Mouse (Mus musculus) c-Kit-positive CD71-negative TER-119-negative erythroid progenitor cells, embryonic 14.5 days (primary cell): ENCODE measurements around the gene D930020B18Rik.

ENCODE experiments used
- DNase-seq: peaks from one replicate; pipeline ENCODE4 v3.0.0-alpha.2; 2013; ENCODE audit warnings: low read depth

Gene D930020B18Rik

DNA sequence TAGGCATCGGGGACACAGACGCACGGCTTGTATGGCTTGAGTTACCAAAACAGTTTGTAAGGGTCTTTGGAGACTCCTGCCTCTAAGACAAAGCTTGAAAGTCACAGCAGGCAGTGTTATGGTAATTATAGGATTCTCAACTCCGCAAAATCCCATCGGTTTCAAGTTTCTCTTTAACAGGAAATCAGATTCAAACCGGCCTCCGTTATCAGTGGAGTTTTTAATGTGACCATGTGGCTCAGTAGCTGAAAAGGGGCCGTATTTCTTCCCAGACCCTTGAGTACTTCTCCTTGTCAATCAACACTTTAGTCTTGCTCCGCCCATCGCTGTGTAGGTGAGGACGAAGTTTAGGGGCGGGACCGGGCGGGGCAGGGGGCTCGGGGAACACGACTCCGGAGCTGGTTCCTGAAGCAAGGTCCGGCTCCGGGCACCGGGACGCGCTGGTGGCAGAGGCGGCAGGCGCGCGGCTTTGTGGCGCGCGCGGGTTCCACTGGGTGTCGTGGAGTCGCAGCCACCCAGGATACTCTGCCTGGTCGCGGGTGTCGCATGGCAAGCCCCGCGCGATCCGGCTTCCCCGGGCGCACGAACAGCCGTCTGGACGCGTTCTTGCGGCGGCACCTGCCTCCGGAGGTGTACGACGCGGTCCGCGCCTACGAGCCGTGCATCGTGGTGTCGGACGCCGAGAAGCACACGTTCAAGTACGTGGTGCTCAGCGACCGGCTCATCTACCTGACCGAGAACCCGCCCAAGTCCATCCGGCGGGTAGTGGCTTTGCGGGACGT is at the start of gene D930020B18Rik:
Gene D930020B18Rik, plus strand, starts transcription at position 317 of the 782 bp plus-strand sequence.
- peak; percentile 49 for DNase-seq

DNA sequence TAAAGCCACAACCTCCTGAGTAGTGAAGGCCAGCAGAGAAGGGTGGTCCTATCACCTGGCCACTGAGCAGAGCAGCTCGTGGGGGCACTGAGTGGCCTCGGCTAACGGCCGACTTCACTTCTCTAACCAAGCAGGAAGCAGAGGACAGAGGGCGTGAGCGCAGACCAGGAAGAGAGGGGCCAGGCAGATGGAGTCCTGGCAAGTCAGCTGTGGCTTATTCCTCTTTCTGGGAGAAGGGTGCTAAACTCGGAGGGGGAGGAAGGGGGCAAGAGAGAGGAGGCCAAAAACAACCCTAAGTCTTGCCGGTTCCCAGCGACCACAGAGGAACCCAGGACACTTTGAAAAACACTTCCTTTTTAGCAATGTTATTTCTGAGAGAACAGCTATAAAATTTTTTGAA is 44.8 kb upstream of the D930020B18Rik start:
- DNase-seq = no peak

GRCm38 (mm10) chr10:121601272-121601671 is 40.1 kb upstream of the D930020B18Rik start:
- no peak for DNase-seq

DNA sequence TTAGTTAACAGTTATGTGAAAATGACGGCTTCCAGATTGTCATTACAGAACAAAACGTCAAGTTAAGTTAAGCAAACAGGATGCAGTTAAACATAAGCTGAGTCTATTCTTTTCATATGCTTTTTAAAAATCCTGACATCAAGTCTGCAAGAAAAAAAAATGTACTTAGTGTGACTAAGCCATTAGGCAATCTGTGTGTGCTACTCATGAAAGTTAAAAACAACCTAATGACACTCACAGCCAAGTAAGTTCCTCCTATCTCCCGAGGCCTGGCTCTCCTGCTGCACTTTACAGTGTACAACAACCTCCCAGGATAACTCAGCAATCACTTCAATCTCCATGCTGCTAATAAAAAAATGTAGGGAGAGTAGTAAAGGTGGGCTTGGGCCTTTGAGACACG is 37.8 kb upstream of the D930020B18Rik start:
- no peak for DNase-seq

DNA sequence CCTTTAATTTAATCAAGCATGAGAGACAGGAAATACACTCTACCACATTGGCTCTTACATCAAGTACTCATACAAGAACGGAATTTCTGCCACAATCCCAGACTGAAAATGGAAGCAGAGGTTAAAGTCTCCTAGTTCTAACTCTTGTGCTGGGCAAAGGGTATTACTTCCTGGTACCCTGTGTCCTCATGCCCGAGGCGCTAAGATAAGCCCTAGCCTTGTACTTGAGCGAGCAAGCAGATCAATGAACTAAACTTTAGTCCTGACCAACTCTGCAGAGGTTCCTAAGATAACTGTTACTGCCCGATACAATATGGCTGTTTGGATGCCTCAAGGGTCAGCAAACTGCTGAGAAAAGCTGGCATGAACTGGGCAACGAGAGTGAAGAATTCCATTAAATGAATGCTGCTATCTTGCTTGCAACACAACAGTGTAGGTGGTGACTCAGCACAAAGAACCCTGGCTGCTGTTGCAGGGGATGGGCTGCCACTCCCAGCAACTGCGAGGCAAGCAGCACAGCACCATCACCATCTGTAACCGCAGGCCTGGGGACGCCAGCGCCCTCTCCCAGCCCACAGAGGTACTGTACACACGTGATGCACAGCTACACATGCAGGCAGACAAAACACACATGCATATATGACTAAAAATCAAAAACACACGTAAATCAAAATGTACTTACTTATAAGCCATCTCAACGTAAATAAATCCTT is 36.6 kb upstream of the D930020B18Rik start:
- no peak for DNase-seq

DNA sequence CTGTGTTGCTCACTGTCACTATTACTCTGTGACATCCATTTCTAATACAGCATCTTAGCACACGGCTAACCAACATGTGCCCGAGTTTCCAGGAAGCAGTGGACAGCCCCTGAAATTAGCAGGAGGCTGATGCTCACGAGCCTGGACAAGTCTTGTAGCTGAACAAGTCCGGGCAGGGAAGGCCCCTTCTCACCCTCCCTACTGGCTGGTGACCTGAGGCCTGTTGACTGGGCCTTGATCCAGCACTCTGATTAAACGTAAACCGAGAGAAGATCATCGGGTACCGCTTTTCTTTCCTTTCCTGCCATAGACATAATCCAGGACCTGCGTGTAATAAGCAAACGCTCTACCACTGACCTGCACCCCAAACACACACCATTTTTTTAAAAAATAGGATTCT is 33.2 kb upstream of the D930020B18Rik start:
- no peak for DNase-seq

DNA sequence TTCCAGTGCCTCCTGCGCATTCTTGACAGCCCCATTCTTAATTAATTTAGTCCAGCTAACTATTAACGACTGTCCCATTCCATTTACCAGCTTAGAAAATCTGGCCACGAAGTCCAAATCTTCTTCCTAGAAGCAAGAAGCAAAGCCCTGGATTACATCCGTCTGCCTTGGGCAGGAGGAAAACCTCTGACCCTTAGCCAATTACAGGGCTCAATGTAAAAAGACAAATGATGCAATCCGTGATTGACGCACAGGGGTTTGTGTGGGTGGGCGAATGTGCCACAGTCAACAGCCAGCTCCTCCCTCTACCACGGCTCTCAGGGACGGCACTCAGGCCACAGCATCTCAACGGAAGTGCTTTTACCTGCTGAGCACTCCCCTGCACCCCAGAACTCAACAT is 29.8 kb upstream of the D930020B18Rik start:
- DNase-seq = no peak

GRCm38 (mm10) chr10:121612448-121612847 is 28.9 kb upstream of the D930020B18Rik start:
- no peak for DNase-seq

DNA sequence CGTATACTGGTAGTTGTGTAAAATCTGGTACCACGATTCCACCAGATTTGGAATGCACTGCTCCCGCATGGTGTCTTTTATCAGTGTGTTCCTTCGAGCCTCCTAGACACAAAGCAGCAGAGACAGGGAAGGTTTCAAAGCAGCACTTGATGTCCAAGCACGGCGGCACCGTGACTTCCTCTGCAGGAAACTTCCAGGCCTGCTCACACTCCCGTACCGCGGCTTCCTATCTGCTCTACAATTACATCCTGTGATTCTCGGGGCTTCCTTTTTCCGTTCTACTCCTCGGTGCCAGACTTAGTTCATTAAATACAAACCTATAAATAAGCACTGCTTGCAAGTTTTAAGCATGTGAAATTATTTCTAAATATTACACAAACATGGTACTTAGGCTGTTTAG is 27.8 kb upstream of the D930020B18Rik start:
- DNase-seq = no peak

DNA sequence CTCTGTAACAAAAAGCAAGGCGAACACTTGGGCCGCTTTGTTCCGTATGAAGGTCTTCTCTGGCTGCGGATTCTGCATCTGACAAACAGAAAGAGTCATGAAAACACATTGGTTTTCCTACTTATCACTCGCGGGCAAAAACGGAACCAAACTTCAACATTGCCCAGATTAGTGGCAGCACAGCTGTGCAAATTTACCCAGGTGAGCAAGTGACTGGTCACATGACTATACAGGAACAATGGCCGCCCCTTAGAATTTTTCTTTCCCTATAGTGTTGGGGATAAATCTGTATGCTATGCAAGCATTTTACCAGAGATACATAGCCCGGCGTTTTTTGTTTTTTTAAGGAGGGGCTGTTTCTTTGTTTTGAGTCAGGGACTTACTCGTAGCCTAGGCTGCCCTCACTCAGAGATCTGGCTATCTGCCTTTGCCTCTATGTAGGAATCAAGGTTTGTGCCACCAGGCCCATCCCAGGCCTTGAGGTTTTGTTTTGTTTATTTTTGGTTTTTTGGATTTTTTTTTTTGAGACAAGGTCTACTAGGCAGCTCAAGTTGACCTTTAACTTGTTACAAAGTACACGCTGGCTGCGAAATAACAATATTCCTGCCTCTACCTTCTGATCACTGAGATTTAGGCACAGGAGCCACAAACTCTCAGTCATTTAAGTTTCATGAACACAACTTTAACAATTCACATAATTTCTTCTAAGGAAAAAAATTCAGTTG is 26.1 kb upstream of the D930020B18Rik start:
- DNase-seq = no peak

DNA sequence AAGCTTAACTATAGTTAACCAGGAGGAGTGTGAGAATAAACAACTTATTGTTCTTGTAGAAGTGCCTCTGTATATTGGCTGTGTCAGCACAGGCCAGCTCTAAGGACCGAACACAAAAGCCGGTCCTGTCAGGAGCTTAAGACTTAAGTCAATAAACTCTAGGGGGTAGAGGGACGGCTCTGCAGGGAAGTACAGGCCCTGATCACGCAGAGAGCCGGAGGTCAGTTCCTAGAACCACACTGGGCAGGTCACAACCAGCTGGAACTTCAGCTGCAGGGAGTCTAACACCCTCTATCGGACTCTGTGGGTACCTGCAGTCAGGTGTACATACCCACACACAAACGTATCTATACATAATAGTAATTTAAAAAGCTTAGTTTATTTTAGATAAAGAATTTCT is 25.5 kb upstream of the D930020B18Rik start:
- no peak for DNase-seq

GRCm38 (mm10) chr10:121622431-121622830 is 19.0 kb upstream of the D930020B18Rik start:
- no peak for DNase-seq

DNA sequence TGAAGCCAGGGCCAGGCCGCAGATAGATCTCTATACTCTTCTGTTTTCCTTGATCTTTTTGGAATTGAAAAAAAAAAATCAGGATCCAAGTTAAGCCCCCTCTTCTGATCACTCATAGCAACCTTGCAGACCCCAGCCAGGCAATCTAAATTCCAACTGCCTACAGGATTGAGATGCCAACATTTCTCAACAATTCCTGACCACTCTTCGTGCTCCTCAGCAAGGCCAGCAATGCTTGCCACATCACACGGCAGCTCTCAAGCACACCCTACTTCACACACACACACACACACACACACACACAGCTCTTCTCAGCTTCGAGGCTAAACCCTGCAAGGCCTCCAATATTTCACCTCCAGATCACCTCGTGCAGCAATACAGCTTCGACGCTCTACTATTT is 17.7 kb upstream of the D930020B18Rik start:
- DNase-seq = no peak

DNA sequence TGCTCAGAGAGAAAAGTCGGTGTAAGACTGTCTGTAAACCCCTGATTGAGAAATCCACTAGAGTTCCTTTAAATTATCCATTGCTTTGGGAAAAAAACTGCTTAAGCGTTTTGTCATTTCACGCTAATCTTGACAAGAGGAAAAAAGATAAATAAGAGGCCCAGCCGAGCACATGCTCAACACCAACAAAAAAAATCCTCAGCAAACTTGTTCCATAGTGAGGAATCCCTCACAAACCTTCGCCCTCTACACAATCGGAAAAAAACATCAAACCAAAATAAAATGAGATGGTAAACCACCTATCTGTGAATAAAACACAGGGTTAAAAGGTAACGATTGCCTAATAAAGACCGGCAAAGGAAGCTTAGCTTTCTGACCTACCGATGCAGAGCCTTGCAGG is 16.4 kb upstream of the D930020B18Rik start:
- no peak for DNase-seq

DNA sequence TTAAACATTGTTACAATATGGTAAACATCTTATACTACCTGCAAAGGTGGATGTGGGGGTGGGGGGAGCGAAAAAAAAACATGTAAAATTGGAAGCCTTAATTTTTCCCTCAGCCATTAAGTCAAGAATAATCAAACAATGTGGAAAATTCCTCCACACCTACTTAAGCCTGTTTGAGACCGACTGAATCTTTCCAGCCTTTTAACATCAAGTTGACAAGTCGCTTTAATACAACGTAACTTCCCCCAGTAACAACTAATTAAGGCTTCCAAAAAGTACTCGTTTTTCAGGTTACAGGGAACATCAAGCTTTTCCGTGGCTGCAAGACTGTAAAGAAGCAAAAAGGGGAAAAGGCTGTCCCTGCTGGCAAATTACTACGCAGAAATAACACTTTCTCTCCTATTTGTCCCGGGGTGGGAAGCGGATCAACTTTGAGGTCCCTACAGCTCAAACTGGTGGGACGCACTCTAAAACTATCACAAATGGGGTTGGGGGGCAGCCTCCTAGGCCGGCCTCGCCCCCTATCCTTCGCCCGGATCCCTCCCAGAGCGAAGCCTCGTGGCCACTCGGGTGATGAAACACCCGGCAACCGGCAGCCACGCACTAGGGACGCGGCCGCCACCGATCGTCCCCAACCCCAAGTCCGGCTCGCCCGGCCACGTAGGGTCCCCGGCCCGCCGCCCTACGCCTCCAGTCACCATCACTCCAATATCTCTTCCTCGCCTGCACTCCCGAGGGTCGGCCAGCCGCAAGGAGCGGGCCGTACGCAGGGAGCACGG is 15.8 kb upstream of the D930020B18Rik start:
- no peak for DNase-seq

DNA sequence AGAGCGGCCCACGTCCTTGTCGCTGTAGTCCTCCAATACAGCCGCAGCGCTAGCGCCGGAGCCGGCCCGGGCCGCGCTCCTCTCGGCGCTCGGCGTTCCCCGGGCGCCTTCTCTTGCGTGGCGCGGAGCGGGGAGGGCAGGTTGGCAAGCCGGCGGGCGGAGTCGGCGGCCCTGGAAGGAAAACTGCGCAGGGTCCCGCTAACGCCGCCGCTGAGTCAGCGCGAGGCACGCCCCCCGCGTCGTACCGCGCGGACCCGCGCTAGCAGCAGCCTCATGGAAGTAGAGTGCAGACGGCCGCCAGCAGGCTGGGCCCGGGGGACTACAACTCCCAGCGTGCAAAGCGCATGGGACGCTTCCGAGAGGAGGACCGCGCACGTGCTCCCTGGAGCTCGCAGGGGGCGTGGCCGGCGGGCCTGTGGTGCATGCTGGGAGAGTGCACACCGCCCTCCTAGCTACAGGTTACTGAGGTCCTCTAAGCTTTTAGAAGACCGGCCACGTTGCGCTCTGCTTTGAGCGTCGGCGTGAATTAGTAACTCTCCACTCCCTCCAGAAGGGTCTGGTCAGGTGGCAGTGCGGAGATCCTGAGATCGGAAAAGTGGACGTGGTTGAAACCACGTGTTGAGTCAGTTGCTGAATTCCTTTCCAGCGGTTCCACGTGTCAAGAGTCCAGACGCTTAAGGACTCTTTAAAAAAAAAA is 15.1 kb upstream of the D930020B18Rik start, which contains the start of gene Xpot:
Gene Xpot, minus strand, starts transcription at position 147 of the 697 bp plus-strand sequence.
- DNase-seq = peak; percentile 91

DNA sequence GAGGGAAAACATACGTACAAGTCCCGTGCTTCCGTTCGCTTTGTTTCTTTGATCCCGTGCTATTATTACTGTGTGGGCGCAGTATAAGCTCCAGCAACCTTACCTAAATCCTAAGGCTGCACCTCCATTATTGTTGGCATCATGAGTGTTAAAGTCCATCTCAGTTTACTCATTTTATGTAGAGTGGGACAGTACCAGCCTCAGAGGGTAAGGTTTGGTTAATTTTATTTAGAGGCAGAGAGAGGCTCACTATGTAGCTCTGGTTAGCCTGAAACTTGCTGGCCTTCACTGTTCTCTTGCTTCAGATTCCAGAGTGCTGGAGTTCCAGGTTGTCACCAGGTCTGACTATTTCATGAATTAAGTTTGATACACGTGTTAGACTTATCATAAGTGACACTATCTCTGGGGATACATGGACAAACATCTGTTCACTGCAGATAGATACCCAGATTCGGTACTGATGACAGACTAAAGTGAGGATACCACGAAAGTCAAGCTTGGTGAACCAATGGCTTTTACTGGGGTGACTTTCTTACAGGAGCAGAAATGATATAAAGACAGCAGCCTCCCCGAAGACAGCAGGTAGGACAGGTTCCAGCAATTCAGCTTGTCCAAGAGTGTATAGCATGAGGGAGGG is 14.1 kb upstream of the D930020B18Rik start:
- no peak for DNase-seq

- no peak for DNase-seq
These were observed 12.8 kb upstream of the D930020B18Rik start for GRCm38 (mm10) chr10:121628561-121629040.

DNA sequence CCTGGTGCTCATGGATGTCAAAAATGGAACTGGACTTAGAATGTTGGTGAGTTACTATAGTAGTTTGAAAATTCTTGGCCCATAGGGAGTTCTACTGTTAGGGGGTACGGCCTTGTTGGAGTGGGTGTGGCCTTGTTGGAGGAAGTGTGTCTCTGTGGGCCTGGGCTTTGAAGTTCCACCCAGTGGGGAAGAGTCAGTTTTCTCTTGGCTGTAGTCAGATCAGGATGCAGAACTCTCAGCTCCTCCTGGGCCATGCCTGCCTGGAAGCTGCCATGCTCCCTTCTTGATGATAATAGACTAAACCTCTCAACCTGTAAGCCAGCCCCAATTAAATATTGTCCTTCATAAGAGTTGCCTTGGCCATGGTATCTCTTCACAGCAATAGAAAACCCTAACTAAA is 7.2 kb upstream of the D930020B18Rik start:
- DNase-seq = no peak

- DNase-seq = no peak
These were observed 5.1 kb upstream of the D930020B18Rik start for GRCm38 (mm10) chr10:121636276-121636675.

DNA sequence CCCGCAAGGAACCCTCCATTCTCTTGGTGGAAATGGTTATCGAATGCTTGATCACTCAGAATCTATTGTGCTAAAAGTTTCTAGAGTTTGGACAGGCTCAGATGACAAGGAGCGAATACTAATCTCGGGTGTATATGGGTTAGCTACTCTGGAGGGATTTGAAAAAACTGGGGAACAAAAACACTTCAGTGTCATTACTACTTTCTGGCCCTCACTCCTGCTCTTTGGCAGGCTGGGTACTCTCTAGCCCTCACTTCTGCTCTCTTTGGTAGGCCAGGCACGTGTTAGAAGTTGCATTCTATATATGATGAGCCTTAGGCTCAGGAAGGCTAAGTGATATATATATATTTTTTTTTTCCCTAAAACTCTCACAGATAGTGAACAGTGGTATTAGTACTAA is 1.8 kb upstream of the D930020B18Rik start:
- DNase-seq = no peak
